Mouse (Mus musculus) erythroblast, embryonic 14.5 days (primary cell): ENCODE data around the gene Stat5a.

Source experiments
- GATA1 ChIP-seq: IDR thresholded peaks from 2 replicates; pipeline ENCODE4 v1.6.1; 2012; ENCODE audit warnings: low read length, inconsistent platforms, mixed read lengths
- TAL1 ChIP-seq: IDR thresholded peaks from 3 replicates; pipeline ENCODE4 v1.6.1; 2012; ENCODE audit warnings: low read length, inconsistent platforms, mixed read lengths

DNA sequence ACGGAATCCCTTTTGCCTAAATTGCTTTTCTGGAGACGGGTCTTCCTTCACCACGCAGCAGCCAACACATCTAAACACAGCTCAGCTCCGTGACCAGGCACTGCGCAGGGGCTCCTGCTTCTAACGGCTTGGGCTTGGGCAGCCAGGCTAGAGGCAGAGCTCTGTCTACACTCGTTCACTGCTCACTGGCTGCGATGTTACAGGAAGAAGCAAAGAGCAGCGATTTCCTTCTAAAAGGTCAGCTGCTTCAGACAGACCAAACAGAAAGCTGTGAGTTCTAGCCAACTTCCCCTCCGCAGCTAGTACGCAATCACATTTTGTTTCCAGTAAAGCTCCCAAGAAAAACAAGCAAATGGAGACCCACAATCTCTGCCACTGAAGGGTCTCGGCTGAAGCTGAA, 36.8 kb upstream of the Stat5a start:
- no peak for TF ChIP-seq TAL1
- TF ChIP-seq GATA1 = no peak
